Mouse (Mus musculus) liver, embryonic 11.5 days (tissue): ENCODE results near the gene Rabggta. TPM values are rescaled to one million over a fixed set of nuclear protein-coding genes. Genes with fewer than 3 reads are reported as not detected.

Experiments
- ATAC-seq: fragments of 200-750 bp; cut with Nextera tagmentation; replicated peaks from 2 replicates; pipeline ENCODE4 v1.8.0; 2017; ENCODE audit warnings: moderate number of reproducible peaks, mild to moderate bottlenecking, moderate TSS enrichment, moderate library complexity; ENCODE audit not compliant: low FRiP score
- DNase-seq: peaks from one replicate; pipeline ENCODE4 v3.0.0-alpha.2; 2017; ENCODE audit warnings: low spot score
- H3K27ac ChIP-seq: fragments of 300-500 bp; sonication (generic); 2 replicates; pipeline ENCODE4 v1.5.1; 2014; ENCODE audit warnings: mild to moderate bottlenecking, low read depth, low read length, control low read depth
- H3K27me3 ChIP-seq: fragments of 300-500 bp; sonication (generic); replicated peaks from 2 replicates; pipeline ENCODE4 v1.6.1; 2014; ENCODE audit warnings: low read length, mixed read lengths; ENCODE audit not compliant: control insufficient read depth, insufficient read depth
- H3K36me3 ChIP-seq: fragments of 300-500 bp; sonication (generic); 2 replicates; pipeline ENCODE4 v1.6.1; 2014; ENCODE audit warnings: mild to moderate bottlenecking, low read length, moderate library complexity, mixed read lengths; ENCODE audit not compliant: control insufficient read depth, insufficient read depth
- H3K4me1 ChIP-seq: fragments of 300-500 bp; sonication (generic); replicated peaks from 2 replicates; pipeline ENCODE4 v1.6.1; 2014; ENCODE audit warnings: low read length, mixed read lengths; ENCODE audit not compliant: control insufficient read depth, insufficient read depth
- H3K4me2 ChIP-seq: fragments of 300-500 bp; sonication (generic); 2 replicates; pipeline ENCODE4 v1.6.1; 2014; ENCODE audit warnings: mild to moderate bottlenecking, control low read depth, moderate library complexity
- H3K4me3 ChIP-seq: fragments of 300-500 bp; sonication (generic); 2 replicates; pipeline ENCODE4 v1.5.1; 2014; ENCODE audit warnings: low read depth, low read length, control low read depth
- H3K9ac ChIP-seq: fragments of 300-500 bp; sonication (generic); 2 replicates; pipeline ENCODE4 v1.6.1; 2014; ENCODE audit warnings: low read depth, low read length, control low read depth
- H3K9me3 ChIP-seq: fragments of 300-500 bp; sonication (generic); 2 replicates; pipeline ENCODE4 v1.6.1; 2016; ENCODE audit warnings: low read length, inconsistent platforms, mixed read lengths; ENCODE audit not compliant: control insufficient read depth
- WGBS: fragments of 180-500 bp; shearing (Covaris S2); extraction: QIAGEN DNeasy Blood & Tissue Kit; methylation state at CpG from one replicate; pipeline ENCODE4 v1.1.7; 2014; 5-methylcytosine and 5-hydroxymethylcytosine counted together
- polyA plus RNA-seq: library from polyadenylated mRNA; unstranded; fragments of >200 nt; fragmentation: Nextera tagmentation; extraction: Ambion mirVana; gene quantifications from 2 replicates; pipeline ENCODE4 v1.2.1, GENCODE M21; 2014

Gene Rabggta
- polyA plus RNA-seq, 1 experiment from 2014 or later: 24.0 TPM

DNA sequence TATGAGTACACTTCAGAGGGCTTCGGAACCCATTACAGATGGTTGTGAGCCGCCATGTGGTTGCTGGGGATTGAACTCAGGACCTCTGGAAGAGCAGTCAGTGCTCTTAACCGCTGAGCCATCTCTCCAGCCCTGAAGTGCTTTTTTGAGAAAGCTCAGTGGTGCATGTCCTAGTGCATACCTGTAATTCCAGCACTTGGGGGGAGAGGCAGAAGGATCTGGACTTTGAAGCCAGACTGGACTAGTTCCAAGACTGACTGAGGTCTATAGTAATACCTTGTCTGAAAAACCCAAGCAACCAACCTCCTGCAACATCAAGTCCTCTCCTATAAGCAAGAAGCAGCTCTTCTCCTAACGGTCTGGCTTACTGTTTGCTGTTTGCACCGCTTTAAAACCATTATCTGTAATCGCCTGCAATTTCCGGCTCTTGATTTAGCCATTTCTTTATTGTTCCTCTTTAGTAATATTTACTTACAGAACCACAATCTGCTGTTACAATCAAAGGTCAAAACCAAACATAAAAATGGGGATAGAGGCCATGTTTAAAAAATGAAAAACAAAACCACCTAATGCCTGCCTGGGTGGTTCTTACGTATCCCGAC is 15.1 kb upstream of the Rabggta start:
- Histone ChIP-seq H3K9me3 (no peaks in the 10 kb centered on the region), H3K36me3 (peaks cover 14% of the 10 kb centered on the region; the same call in 1 of the 2 replicates), H3K4me2 (no peak overlapping the region), H3K4me1 (no peaks in the 10 kb centered on the region), H3K4me3 (no peak overlapping the region), H3K27me3 (no peaks in the 10 kb centered on the region), H3K27ac (no peak overlapping the region), H3K9ac (no peak overlapping the region)
- DNase-seq (no peak), ATAC-seq (no peak)
- 83% methylated on average over 9 of the region's 9 CpGs for WGBS

DNA sequence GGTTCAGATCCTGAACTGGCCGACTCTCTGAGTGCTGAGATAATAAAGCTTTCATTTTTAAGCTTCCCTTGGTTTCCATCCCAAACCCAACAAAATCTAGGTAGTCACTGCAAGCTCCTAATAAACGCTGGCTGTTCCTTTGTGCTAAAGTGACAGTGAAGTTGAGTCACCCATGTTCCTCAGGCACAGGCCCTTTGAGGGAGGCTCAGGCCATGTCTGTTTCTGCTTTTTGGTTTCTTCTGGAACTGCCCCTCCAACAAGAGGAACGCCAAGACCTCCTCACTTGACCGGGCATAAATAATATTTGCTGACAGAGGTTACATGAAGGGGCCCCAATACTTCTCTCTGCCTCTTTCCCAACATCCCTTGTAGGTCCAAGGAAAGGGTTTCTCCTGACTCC is 13.7 kb upstream of the Rabggta start:
- Histone ChIP-seq H3K4me3 (no peak overlapping the region), H3K27me3 (no peaks in the 10 kb centered on the region), H3K4me1 (no peaks in the 10 kb centered on the region), H3K36me3 (peaks cover 14% of the 10 kb centered on the region; the same call in 1 of the 2 replicates), H3K4me2 (no peak overlapping the region), H3K9me3 (no peaks in the 10 kb centered on the region), H3K9ac (no peak overlapping the region), H3K27ac (no peak overlapping the region)
- 76% methylated on average over 4 of the region's 4 CpGs for WGBS
- ATAC-seq (no peak), DNase-seq (no peak)

DNA sequence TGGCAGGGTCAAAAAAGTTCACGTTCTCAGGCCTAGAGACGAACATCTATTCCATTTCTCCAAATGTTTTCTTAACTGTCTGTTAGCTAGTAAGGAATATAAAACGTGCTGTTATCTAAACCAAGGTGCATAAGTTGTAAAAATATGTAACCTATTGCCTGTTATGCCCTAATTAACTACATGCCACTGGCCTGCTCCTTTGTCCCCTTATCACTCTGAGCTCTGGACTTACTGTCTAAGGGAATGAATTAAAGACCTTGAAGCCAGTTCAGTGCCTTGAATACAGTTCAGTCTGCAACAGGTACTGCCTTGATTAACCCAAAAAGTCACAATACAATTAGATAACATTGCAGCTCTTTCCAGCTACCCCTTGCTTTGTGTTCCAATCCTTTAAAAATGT is 13.3 kb upstream of the Rabggta start:
- ATAC-seq: no peak
- no peak overlapping the region for H3K27ac ChIP-seq
- H3K27me3 ChIP-seq: no peaks in the 10 kb centered on the region
- WGBS: 55% methylated on average over 3 of the region's 3 CpGs
- no peak overlapping the region for H3K9ac ChIP-seq
- peaks cover 14% of the 10 kb centered on the region; the same call in 1 of the 2 replicates for H3K36me3 ChIP-seq
- no peaks in the 10 kb centered on the region for H3K4me1 ChIP-seq
- H3K4me3 ChIP-seq: no peak overlapping the region
- H3K4me2 ChIP-seq: no peak overlapping the region
- no peaks in the 10 kb centered on the region for H3K9me3 ChIP-seq
- DNase-seq: no peak

DNA sequence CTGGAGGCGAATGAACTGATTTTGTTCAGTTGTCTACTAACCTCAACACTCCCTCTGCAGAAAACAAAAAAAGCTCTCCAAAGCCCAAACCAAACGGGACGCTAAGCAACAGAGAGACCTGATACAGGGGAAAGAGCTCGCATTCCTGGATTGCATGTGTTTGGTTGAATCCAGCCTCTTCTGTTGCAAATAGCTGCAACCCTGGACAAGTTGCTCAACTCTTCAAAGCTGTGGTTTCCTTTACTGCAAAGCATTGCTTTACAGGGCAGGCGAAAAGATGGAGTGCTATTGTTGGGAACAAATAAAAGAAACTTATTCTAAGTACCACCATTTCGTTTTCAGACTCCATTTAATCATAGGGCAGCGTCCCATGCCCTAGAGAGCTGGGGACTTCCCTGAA is 12.8 kb upstream of the Rabggta start:
- H3K27me3 ChIP-seq: no peaks in the 10 kb centered on the region
- DNase-seq: no peak
- no peak overlapping the region for H3K27ac ChIP-seq
- H3K9ac ChIP-seq: no peak overlapping the region
- 73% methylated on average over 7 of the region's 7 CpGs for WGBS
- no peaks in the 10 kb centered on the region for H3K4me1 ChIP-seq
- no peak overlapping the region for H3K4me3 ChIP-seq
- H3K4me2 ChIP-seq: no peak overlapping the region
- no peak for ATAC-seq
- peaks cover 10% of the 10 kb centered on the region; the same call in 1 of the 2 replicates for H3K36me3 ChIP-seq
- H3K9me3 ChIP-seq: no peaks in the 10 kb centered on the region

DNA sequence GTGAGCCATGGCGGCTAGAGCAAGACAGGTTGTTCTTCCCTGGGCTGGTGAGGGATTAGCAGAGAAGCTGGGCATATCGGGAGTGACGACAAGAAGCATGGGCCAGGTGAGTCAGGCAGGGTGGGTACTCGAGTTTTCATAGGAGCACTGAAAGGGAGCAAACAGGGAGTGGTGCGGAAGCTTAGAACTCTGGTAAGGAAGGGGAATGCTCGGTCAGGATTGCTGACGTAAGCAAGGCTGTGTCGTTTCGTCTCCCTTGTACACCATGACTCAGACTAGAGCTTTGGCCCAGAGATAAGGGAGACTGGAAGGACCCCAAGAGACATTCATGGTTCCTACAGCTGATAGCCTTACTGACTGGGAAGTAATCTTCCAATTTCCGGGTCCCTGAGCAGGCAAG is 11.8 kb upstream of the Rabggta start:
- peaks cover 3% of the 10 kb centered on the region; the same call in 1 of the 2 replicates for H3K36me3 ChIP-seq
- H3K4me1 ChIP-seq: no peaks in the 10 kb centered on the region
- H3K4me3 ChIP-seq: no peak overlapping the region
- no peak overlapping the region for H3K27ac ChIP-seq
- DNase-seq (no peak), ATAC-seq (no peak)
- H3K4me2 ChIP-seq: no peak overlapping the region
- no peaks in the 10 kb centered on the region for H3K9me3 ChIP-seq
- H3K27me3 ChIP-seq: no peaks in the 10 kb centered on the region
- no peak overlapping the region for H3K9ac ChIP-seq
- 64% methylated on average over 10 of the region's 10 CpGs for WGBS

DNA sequence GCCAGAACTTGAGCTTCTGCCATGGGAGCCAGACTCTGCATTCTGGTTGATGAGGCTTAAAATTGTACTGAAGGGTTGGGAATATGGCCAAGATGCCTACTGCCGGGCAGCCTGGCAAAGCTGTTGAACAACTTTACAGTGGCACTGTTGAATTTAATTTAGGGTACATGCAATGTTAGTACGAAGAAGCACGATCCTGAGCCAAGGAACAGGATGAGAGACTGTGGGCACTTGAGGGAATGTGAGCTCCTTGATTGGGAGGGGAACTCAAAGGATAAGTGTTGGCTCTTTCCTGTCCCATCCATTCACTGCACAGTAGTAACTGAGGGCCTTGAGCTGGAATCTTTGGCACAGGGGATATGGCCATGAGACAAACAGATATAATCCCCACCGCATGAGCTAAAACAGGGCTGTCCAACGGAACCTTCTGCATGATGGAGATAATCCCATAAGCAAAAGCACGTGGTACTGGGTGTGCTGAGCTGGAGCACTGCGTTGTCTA is 8.5 kb upstream of the Rabggta start:
- Histone ChIP-seq H3K9ac (no peak overlapping the region), H3K4me1 (no peaks in the 10 kb centered on the region), H3K9me3 (no peaks in the 10 kb centered on the region), H3K36me3 (no peaks in the 10 kb centered on the region), H3K4me3 (no peak overlapping the region), H3K27ac (no peak overlapping the region), H3K4me2 (no peak overlapping the region), H3K27me3 (no peaks in the 10 kb centered on the region)
- no peak for DNase-seq
- WGBS: 72% methylated on average over 7 of the region's 7 CpGs
- ATAC-seq: no peak

DNA sequence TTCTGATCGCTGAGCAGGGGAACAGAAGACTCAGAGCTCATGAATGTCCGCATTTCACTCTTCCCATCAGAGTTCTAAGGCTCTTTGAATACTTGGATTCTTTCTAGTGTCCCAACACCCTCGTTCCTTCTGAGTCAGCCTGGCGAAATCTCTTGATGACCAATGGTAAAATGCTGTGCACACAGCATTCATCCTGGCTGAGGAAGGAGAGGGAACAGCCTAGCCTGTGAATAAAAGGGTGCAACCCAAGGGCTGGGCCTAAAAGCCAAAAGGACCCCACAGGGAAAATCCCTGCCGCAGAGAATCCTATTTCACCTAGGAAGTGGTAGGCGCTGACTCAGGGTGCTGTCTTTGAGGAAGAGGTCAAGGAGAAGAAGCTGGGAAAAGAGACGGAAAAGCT is 8.1 kb upstream of the Rabggta start:
- Histone ChIP-seq H3K4me2 (no peak overlapping the region), H3K27ac (no peak overlapping the region), H3K9ac (no peak overlapping the region), H3K27me3 (no peaks in the 10 kb centered on the region), H3K9me3 (no peaks in the 10 kb centered on the region), H3K4me3 (no peak overlapping the region), H3K36me3 (no peaks in the 10 kb centered on the region), H3K4me1 (no peaks in the 10 kb centered on the region)
- ATAC-seq: no peak
- DNase-seq: no peak
- WGBS: 70% methylated on average over 7 of the region's 7 CpGs

DNA sequence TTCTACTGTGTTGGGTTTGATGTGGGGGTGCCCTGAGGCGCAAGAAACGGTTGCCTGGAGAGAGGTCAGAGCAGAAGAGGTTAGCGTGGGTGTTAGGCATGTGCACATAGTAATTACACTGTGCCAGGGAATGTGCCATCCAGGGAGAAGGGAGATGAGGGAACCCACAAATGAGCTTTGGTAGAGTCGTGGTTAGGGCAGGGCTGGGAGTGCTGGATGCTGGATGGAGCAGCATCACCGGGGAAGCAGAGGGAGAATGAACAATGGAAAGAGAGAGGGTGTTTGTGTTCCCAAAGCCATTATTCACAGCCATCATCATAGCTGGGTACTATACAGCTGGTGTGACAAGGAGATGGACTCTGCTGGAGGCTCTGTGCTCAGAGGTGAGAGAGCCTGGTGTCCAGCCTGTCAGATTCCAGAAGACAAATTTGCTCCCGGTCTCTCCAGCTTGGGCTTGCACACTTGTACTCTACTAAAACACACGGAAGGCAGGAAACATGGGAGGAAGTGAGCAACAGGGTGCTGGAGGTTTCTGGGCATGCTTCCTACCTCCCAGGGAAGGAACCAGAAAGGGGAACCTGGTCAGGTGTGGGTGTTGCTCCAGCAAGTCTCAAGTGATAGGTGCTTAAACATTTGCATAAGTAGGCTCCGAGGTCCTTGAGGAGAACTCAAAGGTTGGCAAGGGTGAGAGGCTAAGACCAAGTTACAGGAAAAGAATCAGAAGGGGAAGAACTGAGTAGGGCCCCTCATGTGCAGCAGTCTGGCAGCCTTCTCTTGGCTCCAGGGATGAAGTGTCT is 6.0 kb upstream of the Rabggta start:
- H3K4me2 ChIP-seq: no peak overlapping the region
- H3K9me3 ChIP-seq: no peaks in the 10 kb centered on the region
- no peaks in the 10 kb centered on the region for H3K27me3 ChIP-seq
- H3K4me1 ChIP-seq: peaks cover 4% of the 10 kb centered on the region; the same call in 1 of the 2 replicates
- no peak overlapping the region for H3K4me3 ChIP-seq
- no peak overlapping the region for H3K9ac ChIP-seq
- ATAC-seq: no peak
- no peak overlapping the region for H3K27ac ChIP-seq
- H3K36me3 ChIP-seq: no peaks in the 10 kb centered on the region
- no peak for DNase-seq
- WGBS: 61% methylated on average over 8 of the region's 8 CpGs

DNA sequence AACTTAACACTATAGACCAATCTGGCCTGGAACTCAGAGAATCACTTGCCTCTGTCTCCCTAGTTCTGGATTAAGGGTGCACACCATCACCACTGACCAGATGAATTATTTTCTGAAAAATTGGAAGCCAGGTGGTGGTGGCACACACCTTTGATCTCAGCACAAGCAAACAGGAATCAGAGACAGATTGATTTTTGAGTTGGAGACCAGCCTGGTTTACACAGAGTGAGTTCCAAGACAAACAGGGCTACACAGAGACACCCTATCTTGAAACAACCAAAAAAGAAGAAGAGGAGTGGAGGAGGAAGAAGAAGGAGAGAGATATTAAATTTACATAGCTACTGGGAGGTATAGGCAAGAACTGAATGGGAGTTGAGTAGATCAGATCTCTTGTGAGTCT is 4.2 kb upstream of the Rabggta start:
- DNase-seq (no peak), ATAC-seq (no peak)
- Histone ChIP-seq H3K4me3 (no peak overlapping the region), H3K4me1 (peaks cover 7% of the 10 kb centered on the region; the same call in 1 of the 2 replicates), H3K36me3 (no peaks in the 10 kb centered on the region), H3K4me2 (no peak overlapping the region), H3K9ac (no peak overlapping the region), H3K9me3 (no peaks in the 10 kb centered on the region), H3K27me3 (no peaks in the 10 kb centered on the region), H3K27ac (no peak overlapping the region)
